Mouse (Mus musculus): ENCODE data around the gene Egf. TPM values are rescaled to one million over a fixed set of nuclear protein-coding genes. Genes with fewer than 3 reads are reported as not detected.

Egf gene
- total RNA-seq, 2 experiments from 2014 or later, result 0.47 to 0.95 TPM

- no peak for ATAC-seq (ENCODE audit: poor library complexity, severe bottlenecking)
Measured at GRCm38 (mm10) chr3:129723311-129723710, 31.8 kb downstream of the Egf start.

GRCm38 (mm10) chr3:129714542-129715145 is 40.5 kb downstream of the Egf start:
- no peak for ATAC-seq (ENCODE audit: poor library complexity, severe bottlenecking)

- peak; percentile 84 for ATAC-seq (ENCODE audit: poor library complexity, severe bottlenecking)
Measured at GRCm38 (mm10) chr3:129708157-129708556, 47.0 kb downstream of the Egf start.

- ATAC-seq (ENCODE audit: poor library complexity, severe bottlenecking), result no peak
Measured at GRCm38 (mm10) chr3:129698882-129699281, 56.2 kb downstream of the Egf start.

GRCm38 (mm10) chr3:129698365-129698764 is 56.8 kb downstream of the Egf start:
- no peak for ATAC-seq (ENCODE audit: poor library complexity, severe bottlenecking)

GRCm38 (mm10) chr3:129697691-129698090 is 57.4 kb downstream of the Egf start:
- peak; percentile 47; the same call in 1 of the 2 replicates for ATAC-seq (ENCODE audit: poor library complexity, severe bottlenecking)

- no peak for ATAC-seq (ENCODE audit: poor library complexity, severe bottlenecking)
Measured at GRCm38 (mm10) chr3:129695943-129696342, 59.2 kb downstream of the Egf start.

- no peak for ATAC-seq (ENCODE audit: poor library complexity, severe bottlenecking)
Measured at GRCm38 (mm10) chr3:129693581-129693980, 61.5 kb downstream of the Egf start.

GRCm38 (mm10) chr3:129692816-129693215 is 62.3 kb downstream of the Egf start:
- ATAC-seq (ENCODE audit: poor library complexity, severe bottlenecking), result no peak

- no peak for ATAC-seq (ENCODE audit: poor library complexity, severe bottlenecking)
Measured at GRCm38 (mm10) chr3:129687429-129687828, 67.7 kb downstream of the Egf start.

GRCm38 (mm10) chr3:129686698-129687333 is 68.3 kb downstream of the Egf start:
- peak; percentile 67; the same call in 1 of the 2 replicates for ATAC-seq (ENCODE audit: poor library complexity, severe bottlenecking)

GRCm38 (mm10) chr3:129686196-129686595 is 68.9 kb downstream of the Egf start:
- ATAC-seq (ENCODE audit: poor library complexity, severe bottlenecking), result no peak

GRCm38 (mm10) chr3:129683060-129683679 is 71.9 kb downstream of the Egf start:
- 0 out of 2 replicates have a peak, but pooled peaks have one; percentile 28 for ATAC-seq (ENCODE audit: poor library complexity, severe bottlenecking)

GRCm38 (mm10) chr3:129682389-129682788 is 72.7 kb downstream of the Egf start:
- ATAC-seq (ENCODE audit: poor library complexity, severe bottlenecking), result no peak

GRCm38 (mm10) chr3:129681841-129682240 is 73.3 kb downstream of the Egf start:
- no peak for ATAC-seq (ENCODE audit: poor library complexity, severe bottlenecking)

- ATAC-seq (ENCODE audit: poor library complexity, severe bottlenecking), result no peak
Measured at GRCm38 (mm10) chr3:129680258-129680657, 74.9 kb downstream of the Egf start.

GRCm38 (mm10) chr3:129675923-129676322 is 79.2 kb downstream of the Egf start:
- ATAC-seq (ENCODE audit: poor library complexity, severe bottlenecking), result no peak

- no peak for ATAC-seq (ENCODE audit: poor library complexity, severe bottlenecking)
Measured at GRCm38 (mm10) chr3:129663906-129664305, 91.2 kb downstream of the Egf start.

- ATAC-seq (ENCODE audit: poor library complexity, severe bottlenecking), result peak; percentile 87
Measured at GRCm38 (mm10) chr3:129658776-129659175, 96.3 kb downstream of the Egf start.

GRCm38 (mm10) chr3:129657775-129658174 is 97.3 kb downstream of the Egf start:
- ATAC-seq (ENCODE audit: poor library complexity, severe bottlenecking), result peak; percentile 56

- no peak for ATAC-seq (ENCODE audit: poor library complexity, severe bottlenecking)
Measured at GRCm38 (mm10) chr3:129657222-129657621, 97.9 kb downstream of the Egf start.

GRCm38 (mm10) chr3:129656540-129656939 is 98.6 kb downstream of the Egf start:
- no peak for ATAC-seq (ENCODE audit: poor library complexity, severe bottlenecking)

Measured in megakaryocyte, adult 5-6 weeks (primary cell).